Mouse (Mus musculus): ENCODE results near the gene 1700001O22Rik. TPM values are rescaled to one million over a fixed set of nuclear protein-coding genes. Genes with fewer than 3 reads are reported as not detected.

The 1700001O22Rik gene
- polyA plus RNA-seq, 1 experiment from 2014 or later = 1.9 TPM

DNA sequence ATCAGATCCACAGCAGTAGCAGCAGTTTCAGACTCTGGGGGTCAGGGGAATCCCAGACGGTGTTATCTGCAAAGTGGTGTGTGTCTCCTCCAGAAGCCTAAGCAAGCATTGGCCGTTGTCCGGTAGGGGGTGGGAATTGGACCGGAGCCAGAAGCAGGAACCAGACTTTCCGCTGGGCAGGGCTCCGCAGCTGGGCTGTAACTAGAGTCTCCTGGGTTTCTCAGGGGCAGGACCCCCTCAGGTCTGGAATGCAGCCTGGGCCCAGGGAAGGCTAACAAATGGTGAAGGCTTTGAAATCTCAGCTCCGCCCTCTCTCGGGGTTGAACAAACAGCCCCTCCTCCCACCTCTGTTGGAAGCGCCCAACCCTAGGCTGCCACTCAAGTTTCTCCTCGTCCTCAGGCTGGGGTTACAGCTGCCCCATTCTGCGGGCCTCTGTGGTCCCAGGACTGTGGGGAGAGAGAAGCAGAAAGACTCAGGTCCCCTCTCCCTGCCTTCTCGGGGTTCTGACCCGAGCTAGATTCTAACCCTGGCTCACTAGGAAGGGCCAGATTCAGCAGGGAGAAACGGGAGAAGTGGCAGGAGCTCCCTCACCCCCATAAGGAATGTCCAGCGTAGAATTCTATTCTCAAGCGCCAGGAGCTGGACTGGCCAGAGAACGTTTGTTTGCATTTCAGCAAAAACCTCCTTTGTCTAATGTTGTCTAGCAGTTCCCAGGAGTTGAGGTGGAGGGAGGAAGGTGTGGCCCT is 44.9 kb downstream of the 1700001O22Rik start:
- Histone ChIP-seq H3K36me3 (ENCODE audit: control insufficient read depth, insufficient read depth, low read length) (no peaks in the 10 kb centered on the region), H3K27me3 (replicated peaks; ENCODE audit: control insufficient read depth, insufficient read depth, low read length) (no peaks in the 10 kb centered on the region), H3K4me3 (ENCODE audit: low read depth, low read length) (no peak overlapping the region), H3K9ac (ENCODE audit: low read depth, low read length) (0 out of 2 replicates have a peak overlapping the region, but pooled peaks have one; percentile 30), H3K27ac (replicated peaks; ENCODE audit: low read depth, low read length) (peak overlapping the region; percentile 82), H3K4me1 (ENCODE audit: control insufficient read depth, insufficient read depth, low read length) (peaks cover 22% of the 10 kb centered on the region), H3K4me2 (ENCODE audit: low read depth, low read length) (peak overlapping the region; percentile 37), H3K9me3 (ENCODE audit: control insufficient read depth, low read length) (peaks cover 11% of the 10 kb centered on the region)
- peak; percentile 96 for ATAC-seq (ENCODE audit: low read depth)
- WGBS = 3% methylated on average over 14 of the region's 17 CpGs
- DNase-seq (ENCODE audit: low spot score) = peak; percentile 97

DNA sequence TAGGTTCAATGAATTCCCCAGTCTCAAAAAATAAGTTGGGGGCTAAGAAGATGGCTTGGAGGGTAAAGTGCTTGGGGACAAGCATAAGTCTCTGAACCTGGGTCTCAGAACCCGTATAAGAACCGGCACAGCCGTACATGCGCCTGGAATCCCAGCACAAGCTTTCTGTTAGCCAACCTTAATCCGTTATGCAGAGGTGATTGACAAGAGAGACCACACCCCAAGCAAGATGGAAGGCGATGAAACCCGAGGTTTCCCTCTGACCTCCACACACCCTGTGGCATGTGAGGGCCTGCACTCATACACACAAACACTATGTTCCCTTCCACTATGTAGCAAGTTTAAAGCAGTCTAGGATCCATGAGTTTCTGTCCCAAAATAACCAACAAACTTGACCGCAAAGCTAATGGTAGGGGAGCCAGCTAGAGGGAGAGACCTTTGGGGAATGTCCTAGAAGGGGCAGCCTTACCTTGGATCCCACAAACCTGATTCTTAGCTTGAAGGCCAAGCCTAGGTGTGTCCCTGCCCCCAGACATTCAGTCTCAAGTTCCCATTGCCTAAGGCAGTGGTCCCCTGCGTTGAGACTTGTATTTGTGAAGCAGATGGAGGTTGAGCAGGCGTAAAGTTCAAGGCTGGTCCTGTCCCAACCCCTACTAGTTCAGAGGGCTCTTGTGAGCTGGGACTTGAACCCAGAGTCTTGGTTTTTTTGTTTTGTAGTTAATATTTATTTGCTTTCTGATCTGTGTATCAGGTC is 46.3 kb downstream of the 1700001O22Rik start:
- ATAC-seq (ENCODE audit: low read depth) (no peak), DNase-seq (ENCODE audit: low spot score) (no peak)
- Histone ChIP-seq H3K4me2 (ENCODE audit: low read depth, low read length) (no peak overlapping the region), H3K9me3 (ENCODE audit: control insufficient read depth, low read length) (peaks cover 8% of the 10 kb centered on the region), H3K27ac (replicated peaks; ENCODE audit: low read depth, low read length) (peak overlapping the region; percentile 82), H3K27me3 (replicated peaks; ENCODE audit: control insufficient read depth, insufficient read depth, low read length) (no peaks in the 10 kb centered on the region), H3K36me3 (ENCODE audit: control insufficient read depth, insufficient read depth, low read length) (no peaks in the 10 kb centered on the region), H3K9ac (ENCODE audit: low read depth, low read length) (no peak overlapping the region), H3K4me1 (ENCODE audit: control insufficient read depth, insufficient read depth, low read length) (peaks cover 28% of the 10 kb centered on the region), H3K4me3 (ENCODE audit: low read depth, low read length) (no peak overlapping the region)
- 80% methylated on average over 9 of the region's 10 CpGs for WGBS

DNA sequence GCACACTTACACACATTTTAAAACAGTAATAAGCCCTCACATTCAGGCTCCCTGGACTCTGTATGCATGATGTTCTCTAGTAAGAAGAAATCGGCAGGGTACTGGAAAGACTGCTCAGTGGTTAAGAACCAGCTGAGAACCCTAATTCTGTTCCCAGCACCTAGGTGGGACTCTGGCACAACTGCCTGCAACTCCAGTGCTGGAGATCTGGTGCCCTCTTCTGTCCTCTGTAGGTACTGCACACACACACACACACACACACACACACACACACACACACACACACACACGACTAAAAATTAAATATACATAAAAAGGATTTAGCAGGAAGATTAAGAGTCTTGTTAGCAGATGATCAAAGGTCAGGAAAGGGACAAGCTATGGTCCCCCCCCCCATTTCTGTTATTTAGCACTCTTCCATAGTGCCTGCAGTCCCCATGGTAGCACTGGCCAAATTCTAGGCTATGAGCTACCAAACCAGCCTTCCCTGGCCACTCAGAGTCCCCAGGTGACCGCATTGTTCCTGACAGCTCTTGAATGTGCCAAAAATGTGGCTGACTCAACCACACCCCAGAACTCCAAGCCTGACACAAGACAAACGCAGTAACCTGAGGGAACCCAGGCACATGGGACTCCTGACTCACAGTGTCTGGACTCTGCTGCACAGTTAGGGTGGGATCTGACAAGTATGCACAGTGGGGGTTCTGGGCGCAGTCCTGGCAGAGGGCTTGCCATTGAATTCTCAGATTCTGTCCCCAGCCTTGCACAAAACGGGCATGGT is 47.3 kb downstream of the 1700001O22Rik start:
- H3K36me3 ChIP-seq (ENCODE audit: control insufficient read depth, insufficient read depth, low read length) = no peaks in the 10 kb centered on the region
- ATAC-seq (ENCODE audit: low read depth) (no peak), DNase-seq (ENCODE audit: low spot score) (no peak)
- no peak overlapping the region for H3K27ac ChIP-seq (replicated peaks; ENCODE audit: low read depth, low read length)
- 90% methylated on average over 6 of the region's 6 CpGs for WGBS
- peaks cover 28% of the 10 kb centered on the region for H3K4me1 ChIP-seq (ENCODE audit: control insufficient read depth, insufficient read depth, low read length)
- no peak overlapping the region for H3K4me2 ChIP-seq (ENCODE audit: low read depth, low read length)
- 0 out of 2 replicates have a peak, but pooled peaks cover 3% of the 10 kb centered on the region for H3K9me3 ChIP-seq (ENCODE audit: control insufficient read depth, low read length)
- H3K4me3 ChIP-seq (ENCODE audit: low read depth, low read length) = no peak overlapping the region
- no peaks in the 10 kb centered on the region for H3K27me3 ChIP-seq (replicated peaks; ENCODE audit: control insufficient read depth, insufficient read depth, low read length)
- H3K9ac ChIP-seq (ENCODE audit: low read depth, low read length) = no peak overlapping the region

DNA sequence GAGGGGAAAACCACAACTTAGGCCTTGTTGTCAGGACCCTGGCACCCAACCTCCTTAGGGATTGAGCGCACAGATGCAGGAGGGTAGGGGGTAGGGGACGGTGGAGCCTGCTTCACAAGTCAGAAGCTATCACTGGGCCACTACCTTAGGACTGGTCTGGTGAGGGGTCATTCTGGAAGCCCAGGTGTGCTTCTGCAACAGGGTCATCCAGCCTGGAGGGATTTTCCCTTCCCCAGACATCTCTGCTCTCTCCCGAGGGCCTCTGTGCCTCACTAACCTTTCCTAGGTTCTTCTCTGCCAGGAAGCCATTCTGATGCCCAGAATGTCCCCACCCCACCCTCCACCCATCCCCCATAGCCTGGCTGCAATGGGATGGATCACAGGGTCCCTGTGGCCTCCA is 48.6 kb downstream of the 1700001O22Rik start:
- H3K36me3 ChIP-seq (ENCODE audit: control insufficient read depth, insufficient read depth, low read length) = no peaks in the 10 kb centered on the region
- H3K27me3 ChIP-seq (replicated peaks; ENCODE audit: control insufficient read depth, insufficient read depth, low read length) = no peaks in the 10 kb centered on the region
- ATAC-seq (ENCODE audit: low read depth) (no peak), DNase-seq (ENCODE audit: low spot score) (no peak)
- H3K4me2 ChIP-seq (ENCODE audit: low read depth, low read length) = no peak overlapping the region
- H3K27ac ChIP-seq (replicated peaks; ENCODE audit: low read depth, low read length) = no peak overlapping the region
- WGBS = 75% methylated on average over 3 of the region's 3 CpGs
- H3K9ac ChIP-seq (ENCODE audit: low read depth, low read length) = no peak overlapping the region
- H3K9me3 ChIP-seq (ENCODE audit: control insufficient read depth, low read length) = 0 out of 2 replicates have a peak, but pooled peaks cover 3% of the 10 kb centered on the region
- H3K4me1 ChIP-seq (ENCODE audit: control insufficient read depth, insufficient read depth, low read length) = peaks cover 26% of the 10 kb centered on the region
- no peak overlapping the region for H3K4me3 ChIP-seq (ENCODE audit: low read depth, low read length)

DNA sequence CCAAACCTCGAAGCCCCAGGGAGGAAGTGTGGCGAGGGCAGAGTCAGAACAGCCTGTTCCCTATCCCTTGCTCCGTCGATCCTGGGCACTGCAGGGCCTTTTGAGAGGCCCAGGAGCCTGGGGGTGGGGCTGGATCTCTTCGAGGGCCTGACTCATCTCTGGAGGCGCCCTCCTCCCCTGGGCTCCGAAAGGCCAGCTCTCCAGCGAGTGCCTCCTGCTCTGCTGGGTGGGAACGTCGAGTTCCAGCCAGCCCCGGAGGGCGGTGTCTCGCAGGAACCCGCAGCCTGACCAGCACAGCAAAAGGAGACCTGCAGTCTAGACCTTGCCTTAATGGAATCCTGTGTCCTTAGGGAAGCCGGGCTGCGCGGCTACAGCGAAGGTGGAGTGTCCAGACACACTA is 50.2 kb downstream of the 1700001O22Rik start:
- H3K27ac ChIP-seq (replicated peaks; ENCODE audit: low read depth, low read length) = peak overlapping the region; percentile 52
- DNase-seq (ENCODE audit: low spot score) (peak; percentile 68), ATAC-seq (ENCODE audit: low read depth) (peak; percentile 62)
- H3K9me3 ChIP-seq (ENCODE audit: control insufficient read depth, low read length) = 0 out of 2 replicates have a peak, but pooled peaks cover 3% of the 10 kb centered on the region
- peaks cover 12% of the 10 kb centered on the region for H3K4me1 ChIP-seq (ENCODE audit: control insufficient read depth, insufficient read depth, low read length)
- H3K4me2 ChIP-seq (ENCODE audit: low read depth, low read length) = peak overlapping the region; percentile 4; the same call in 1 of the 2 replicates
- 0 out of 2 replicates have a peak overlapping the region, but pooled peaks have one; percentile 37 for H3K9ac ChIP-seq (ENCODE audit: low read depth, low read length)
- H3K36me3 ChIP-seq (ENCODE audit: control insufficient read depth, insufficient read depth, low read length) = no peaks in the 10 kb centered on the region
- H3K27me3 ChIP-seq (replicated peaks; ENCODE audit: control insufficient read depth, insufficient read depth, low read length) = no peaks in the 10 kb centered on the region
- H3K4me3 ChIP-seq (ENCODE audit: low read depth, low read length) = no peak overlapping the region
- 12% methylated on average over 14 of the region's 18 CpGs for WGBS

DNA sequence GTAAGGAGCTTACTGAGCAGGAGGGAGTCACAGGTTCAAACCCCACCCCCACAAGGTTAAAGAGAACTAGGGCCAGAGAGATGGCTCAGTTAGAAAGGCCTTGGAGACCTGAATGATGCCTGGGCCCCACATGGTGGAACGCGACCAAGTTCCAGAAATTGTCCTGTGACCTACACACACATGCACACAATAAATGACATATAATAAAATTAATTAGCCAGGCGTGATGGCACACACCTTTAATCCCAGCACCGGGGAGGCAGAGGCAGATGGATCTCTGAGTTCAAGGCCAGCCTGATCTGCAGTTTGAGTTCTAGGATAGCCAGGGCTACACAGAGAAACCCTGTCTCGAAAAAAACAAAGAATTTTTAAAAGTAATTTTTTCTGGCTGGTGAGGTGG is 51.0 kb downstream of the 1700001O22Rik start:
- Histone ChIP-seq H3K27me3 (replicated peaks; ENCODE audit: control insufficient read depth, insufficient read depth, low read length) (no peaks in the 10 kb centered on the region), H3K4me1 (ENCODE audit: control insufficient read depth, insufficient read depth, low read length) (peaks cover 7% of the 10 kb centered on the region), H3K9ac (ENCODE audit: low read depth, low read length) (no peak overlapping the region), H3K27ac (replicated peaks; ENCODE audit: low read depth, low read length) (no peak overlapping the region), H3K4me3 (ENCODE audit: low read depth, low read length) (no peak overlapping the region), H3K4me2 (ENCODE audit: low read depth, low read length) (no peak overlapping the region), H3K36me3 (ENCODE audit: control insufficient read depth, insufficient read depth, low read length) (no peaks in the 10 kb centered on the region), H3K9me3 (ENCODE audit: control insufficient read depth, low read length) (0 out of 2 replicates have a peak, but pooled peaks cover 3% of the 10 kb centered on the region)
- DNase-seq (ENCODE audit: low spot score) (no peak), ATAC-seq (ENCODE audit: low read depth) (no peak)
- WGBS = 91% methylated on average over 5 of the region's 5 CpGs

DNA sequence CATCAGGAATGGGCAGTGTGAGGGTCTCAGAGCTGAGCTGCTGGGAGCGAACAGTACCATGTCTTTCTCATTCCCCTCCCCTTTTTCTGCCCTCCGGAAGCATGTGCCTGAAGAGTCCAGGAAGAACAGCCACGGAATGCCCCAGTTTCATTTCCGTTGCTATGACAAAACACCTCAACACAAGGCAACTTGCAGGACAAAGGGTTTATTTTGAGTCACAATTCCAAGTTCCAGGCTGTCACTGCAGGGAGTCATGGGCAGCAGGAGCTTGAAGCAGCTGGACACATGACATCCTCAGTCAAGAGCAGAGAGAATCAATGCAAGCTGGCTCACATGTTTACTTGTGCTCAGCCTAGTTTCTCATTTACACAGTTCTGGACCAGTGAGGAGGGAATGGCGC is 53.4 kb downstream of the 1700001O22Rik start:
- peaks cover 6% of the 10 kb centered on the region; the same call in 1 of the 2 replicates for H3K9me3 ChIP-seq (ENCODE audit: control insufficient read depth, low read length)
- no peak overlapping the region for H3K4me3 ChIP-seq (ENCODE audit: low read depth, low read length)
- no peak overlapping the region for H3K27ac ChIP-seq (replicated peaks; ENCODE audit: low read depth, low read length)
- no peaks in the 10 kb centered on the region for H3K36me3 ChIP-seq (ENCODE audit: control insufficient read depth, insufficient read depth, low read length)
- no peaks in the 10 kb centered on the region for H3K27me3 ChIP-seq (replicated peaks; ENCODE audit: control insufficient read depth, insufficient read depth, low read length)
- ATAC-seq (ENCODE audit: low read depth) (no peak), DNase-seq (ENCODE audit: low spot score) (no peak)
- WGBS = 62% methylated on average over 5 of the region's 5 CpGs
- H3K4me2 ChIP-seq (ENCODE audit: low read depth, low read length) = no peak overlapping the region
- H3K9ac ChIP-seq (ENCODE audit: low read depth, low read length) = no peak overlapping the region
- H3K4me1 ChIP-seq (ENCODE audit: control insufficient read depth, insufficient read depth, low read length) = peaks cover 6% of the 10 kb centered on the region; the same call in 1 of the 2 replicates

DNA sequence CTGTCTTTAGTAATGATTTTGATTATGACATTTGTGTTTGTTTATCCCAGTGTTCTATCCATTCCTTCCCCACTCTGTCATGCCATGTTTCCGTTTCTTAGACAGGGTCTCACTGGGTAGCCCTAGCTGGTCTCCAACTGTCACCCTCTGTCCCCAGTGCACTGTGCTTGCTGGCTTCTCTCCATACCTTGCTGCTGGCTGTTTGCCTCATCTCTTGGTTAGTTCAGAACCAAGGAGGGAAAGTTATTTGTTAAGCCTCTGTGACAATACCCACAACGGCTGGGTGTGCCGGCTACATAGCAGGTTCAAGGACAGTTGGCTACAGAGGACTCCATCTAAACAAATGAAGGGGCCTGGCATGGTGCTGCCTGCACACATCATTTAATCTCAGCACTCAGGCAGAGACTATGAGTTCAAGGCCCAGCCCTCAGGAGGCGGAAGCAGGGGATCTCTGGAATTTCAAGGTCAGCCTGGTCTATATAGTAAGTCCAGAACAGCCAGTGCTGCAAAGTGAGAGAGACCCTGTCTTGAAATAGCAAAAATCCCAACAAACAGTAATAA is 55.8 kb downstream of the 1700001O22Rik start:
- Histone ChIP-seq H3K9me3 (ENCODE audit: control insufficient read depth, low read length) (peaks cover 6% of the 10 kb centered on the region; the same call in 1 of the 2 replicates), H3K4me2 (ENCODE audit: low read depth, low read length) (no peak overlapping the region), H3K27ac (replicated peaks; ENCODE audit: low read depth, low read length) (no peak overlapping the region), H3K36me3 (ENCODE audit: control insufficient read depth, insufficient read depth, low read length) (no peaks in the 10 kb centered on the region), H3K9ac (ENCODE audit: low read depth, low read length) (no peak overlapping the region), H3K4me1 (ENCODE audit: control insufficient read depth, insufficient read depth, low read length) (peaks cover 18% of the 10 kb centered on the region), H3K4me3 (ENCODE audit: low read depth, low read length) (no peak overlapping the region), H3K27me3 (replicated peaks; ENCODE audit: control insufficient read depth, insufficient read depth, low read length) (no peaks in the 10 kb centered on the region)
- DNase-seq (ENCODE audit: low spot score) (no peak), ATAC-seq (ENCODE audit: low read depth) (no peak)
- 84% methylated on average over 4 of the region's 4 CpGs for WGBS

All from embryonic facial prominence, embryonic 14.5 days (tissue).